Mouse (Mus musculus) urinary bladder, adult 2 months (tissue): Measurements from ENCODE around the gene Zfp335. TPM values are rescaled to one million over a fixed set of nuclear protein-coding genes. Genes with fewer than 3 reads are reported as not detected.
A peak's percentile ranks its signal among the peaks of the same experiment; 100 is the strongest.

Source experiments
- DNase-seq: peaks from one replicate; pipeline ENCODE4 v3.0.0; 2022; ENCODE audit warnings: low spot score
- polyA plus RNA-seq: library from polyadenylated mRNA; depleted of rRNA; stranded (reverse); fragments of >200 nt; gene quantifications from 2 replicates; pipeline ENCODE4 v1.2.3, GENCODE M21; 2012

Gene Zfp335
- polyA plus RNA-seq, 1 experiment: 15.6 TPM

DNA sequence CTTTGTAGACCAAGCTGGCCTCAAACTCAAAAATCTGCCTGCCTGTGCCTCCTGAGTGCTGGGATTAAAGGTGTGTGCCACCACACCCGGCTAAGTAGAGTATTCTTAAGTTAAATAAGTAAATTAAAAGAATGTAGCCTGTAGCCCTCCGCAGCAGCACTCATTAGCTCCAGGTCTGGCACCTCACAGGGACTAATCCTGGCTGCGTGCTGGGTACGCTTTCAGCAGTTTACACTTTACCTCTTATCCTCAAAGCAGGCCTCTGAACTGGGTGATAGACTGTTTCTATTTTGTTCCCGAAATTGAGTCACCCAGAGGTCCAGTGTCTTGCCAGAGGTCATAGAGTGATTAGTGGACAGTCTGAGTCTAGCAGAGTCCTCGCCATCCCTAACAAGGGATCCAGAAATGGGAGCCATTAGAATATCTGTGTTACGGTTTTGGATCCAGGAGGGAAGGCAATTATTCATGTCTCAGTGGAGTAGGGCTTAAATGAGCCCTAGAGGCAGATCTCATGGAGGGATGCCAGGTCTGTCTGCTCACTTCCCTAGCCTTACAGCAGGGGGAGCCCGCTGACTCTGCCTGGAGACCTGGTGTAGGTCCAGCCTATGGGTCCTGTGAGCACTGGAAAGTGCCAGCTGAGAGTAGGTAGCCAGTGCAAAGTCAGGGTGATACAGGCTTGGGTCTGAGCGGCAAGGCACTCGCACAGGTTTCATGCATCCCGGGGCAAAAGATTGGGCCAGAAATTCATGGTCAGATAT lies 12.7 kb upstream of the Zfp335 start:
- peak; percentile 70 for DNase-seq

DNA sequence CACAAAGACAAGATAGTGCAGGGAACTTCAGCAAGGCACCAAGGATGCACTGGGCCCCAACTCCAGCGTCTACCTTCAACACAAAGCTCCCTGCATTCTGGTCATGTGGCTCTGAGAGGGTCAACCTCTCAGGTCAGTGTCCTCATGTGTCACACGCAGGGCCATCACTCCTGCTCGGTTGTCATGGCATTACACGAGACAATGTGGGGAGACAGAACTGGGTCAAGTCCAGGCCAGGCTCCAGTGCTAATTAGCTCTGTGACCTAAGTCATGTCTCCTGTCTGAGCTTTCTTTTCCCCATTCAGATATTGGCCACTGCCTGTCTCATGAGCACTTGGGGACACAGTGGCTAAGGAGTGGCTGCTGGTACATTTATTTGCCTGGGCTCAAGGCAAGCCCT lies 11.7 kb upstream of the Zfp335 start:
- no peak for DNase-seq

DNA sequence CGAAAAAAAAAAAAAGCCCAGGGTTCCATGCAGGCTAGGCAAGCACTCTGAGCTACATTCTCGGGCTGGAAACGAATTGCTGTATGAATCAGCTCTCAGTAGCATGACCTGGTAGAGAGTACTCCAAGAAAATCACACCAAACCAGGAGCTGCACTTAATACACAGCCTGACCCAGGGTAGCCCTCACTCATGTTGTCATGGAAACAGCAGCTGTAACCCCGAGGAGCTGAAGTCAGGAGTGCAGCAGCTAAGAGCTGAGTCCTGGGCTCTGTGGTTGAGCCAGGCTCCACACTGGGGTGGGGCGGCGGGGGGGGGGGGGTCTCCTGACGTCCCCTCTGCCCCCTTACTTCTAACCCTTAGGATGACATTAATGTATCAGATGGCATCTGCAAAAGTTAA lies 10.4 kb upstream of the Zfp335 start:
- DNase-seq: no peak

DNA sequence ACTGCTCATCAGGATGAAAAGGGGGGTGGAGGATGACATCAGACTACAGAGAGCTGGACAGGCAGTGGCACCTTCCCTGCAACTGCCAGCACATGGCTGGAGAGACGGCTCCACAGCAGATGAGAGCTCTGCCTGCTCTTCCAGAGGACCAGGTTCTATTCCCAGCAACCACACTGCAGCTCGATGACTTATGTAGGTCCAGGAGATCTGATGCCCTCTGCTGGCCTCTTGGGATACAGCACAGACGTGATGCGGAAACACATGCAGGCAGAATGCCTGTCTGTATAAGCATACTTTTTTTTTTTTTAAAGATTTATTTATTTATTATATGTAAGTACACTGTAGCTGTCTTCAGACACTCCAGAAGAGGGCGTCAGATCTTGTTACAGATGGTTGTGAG lies 6.8 kb upstream of the Zfp335 start:
- DNase-seq: no peak

DNA sequence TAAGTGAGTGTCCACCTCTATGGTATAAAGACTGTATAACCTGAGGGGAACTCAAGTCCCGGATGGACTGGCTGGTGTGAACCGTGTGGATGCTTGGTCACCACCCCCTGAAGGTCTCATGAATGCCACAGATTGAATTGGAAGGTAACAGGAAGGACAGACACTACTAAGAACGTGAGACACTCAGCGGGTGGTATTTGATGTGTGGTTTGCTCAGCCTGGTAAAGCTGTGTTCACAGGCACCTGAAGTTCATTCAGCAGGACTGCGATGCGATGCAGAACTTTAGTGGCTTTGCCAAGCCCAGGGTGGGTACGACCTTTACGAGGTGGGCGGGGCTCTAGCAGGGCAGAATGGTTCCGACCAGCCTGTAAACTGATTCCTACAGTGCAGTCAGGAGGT lies 5.8 kb upstream of the Zfp335 start:
- DNase-seq: no peak

DNA sequence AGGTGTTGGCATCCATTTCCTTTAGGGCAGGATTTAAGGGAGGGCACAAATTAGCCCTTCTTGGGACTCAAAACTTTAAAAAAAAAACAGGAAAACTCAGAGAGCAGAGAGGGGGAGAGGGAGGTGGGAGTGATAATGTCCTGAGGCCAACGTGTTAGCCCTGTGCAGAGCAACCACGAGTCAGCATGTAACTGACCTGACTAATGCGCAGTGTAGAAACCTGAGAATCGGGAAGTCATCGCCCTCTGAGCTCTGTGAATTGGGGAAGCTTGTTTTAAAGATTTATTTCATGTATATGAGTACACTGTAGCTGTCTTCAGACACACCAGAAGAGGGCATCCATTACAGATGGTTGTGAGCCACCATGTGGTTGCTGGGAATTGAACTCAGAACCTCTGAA lies 5.3 kb upstream of the Zfp335 start:
- DNase-seq: no peak

DNA sequence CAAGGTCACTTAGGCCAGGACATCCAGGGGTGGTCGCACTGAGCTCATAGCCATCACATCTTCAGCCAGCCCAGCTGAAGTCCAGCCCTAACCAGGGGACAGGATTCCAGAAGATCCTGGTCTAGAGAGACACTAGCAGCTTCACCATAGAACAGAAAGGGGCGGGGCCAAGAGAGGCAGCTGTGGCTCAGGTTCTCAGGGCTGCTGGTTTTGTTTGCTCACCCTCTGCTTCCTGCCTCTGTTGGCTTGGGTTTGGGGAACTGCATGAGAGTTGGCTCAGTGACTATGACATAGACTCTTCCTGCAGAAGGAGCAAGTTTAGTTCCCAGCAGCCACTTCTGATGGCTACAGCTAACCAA lies 1.9 kb upstream of the Zfp335 start:
- no peak for DNase-seq

DNA sequence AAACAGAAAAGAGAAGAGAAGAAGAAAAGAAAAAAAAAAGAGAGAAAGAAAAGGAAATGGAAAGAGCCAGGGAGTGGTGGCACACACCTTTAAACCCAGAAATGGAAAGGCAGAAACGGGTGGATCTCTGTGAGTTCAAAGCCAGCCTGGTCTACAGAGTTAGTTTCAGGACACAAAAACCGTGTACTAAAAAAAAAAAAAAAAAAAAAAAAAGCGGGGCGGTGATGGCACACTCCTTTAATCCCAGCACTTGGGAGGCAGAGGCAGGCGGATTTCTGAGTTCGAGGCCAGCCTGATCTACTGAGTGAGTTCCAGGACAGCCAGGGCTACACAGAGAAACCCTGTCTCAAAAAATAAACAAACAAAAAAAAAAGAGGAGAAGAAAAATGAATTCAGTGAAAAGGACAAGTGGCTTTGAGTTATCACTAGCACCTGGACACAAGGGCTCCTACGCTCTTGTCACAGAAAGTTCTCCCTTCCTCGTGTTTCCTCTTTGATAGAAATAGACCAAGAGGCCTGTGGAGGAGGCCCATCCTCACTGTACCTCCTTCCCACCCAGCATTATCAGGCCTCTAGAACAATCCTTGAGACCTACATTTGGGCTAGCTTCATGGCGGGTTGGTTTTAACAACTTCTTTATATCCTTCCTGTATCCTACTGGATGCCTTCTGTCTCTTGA lies 1.3 kb upstream of the Zfp335 start:
- DNase-seq: no peak

DNA sequence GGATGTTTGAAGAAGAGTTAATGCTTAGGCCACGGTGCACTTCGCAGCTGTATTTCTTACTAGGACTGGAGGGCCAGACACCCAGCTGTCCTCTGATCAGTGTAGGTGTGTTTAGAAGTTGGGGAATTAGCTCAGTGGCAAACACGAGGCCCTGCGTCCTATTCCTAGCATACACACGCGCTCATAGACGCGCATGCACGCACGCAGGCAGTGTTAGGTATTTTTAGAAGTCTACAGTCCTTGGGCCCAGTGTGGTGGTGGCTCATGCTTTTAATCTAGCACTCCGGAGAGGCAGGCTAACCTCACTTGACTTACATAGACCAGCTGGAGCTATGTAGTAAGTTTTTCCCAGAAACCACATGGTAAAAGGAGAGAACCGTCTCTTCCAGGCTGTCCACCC lies 594 bp upstream of the Zfp335 start:
- no peak for DNase-seq

DNA sequence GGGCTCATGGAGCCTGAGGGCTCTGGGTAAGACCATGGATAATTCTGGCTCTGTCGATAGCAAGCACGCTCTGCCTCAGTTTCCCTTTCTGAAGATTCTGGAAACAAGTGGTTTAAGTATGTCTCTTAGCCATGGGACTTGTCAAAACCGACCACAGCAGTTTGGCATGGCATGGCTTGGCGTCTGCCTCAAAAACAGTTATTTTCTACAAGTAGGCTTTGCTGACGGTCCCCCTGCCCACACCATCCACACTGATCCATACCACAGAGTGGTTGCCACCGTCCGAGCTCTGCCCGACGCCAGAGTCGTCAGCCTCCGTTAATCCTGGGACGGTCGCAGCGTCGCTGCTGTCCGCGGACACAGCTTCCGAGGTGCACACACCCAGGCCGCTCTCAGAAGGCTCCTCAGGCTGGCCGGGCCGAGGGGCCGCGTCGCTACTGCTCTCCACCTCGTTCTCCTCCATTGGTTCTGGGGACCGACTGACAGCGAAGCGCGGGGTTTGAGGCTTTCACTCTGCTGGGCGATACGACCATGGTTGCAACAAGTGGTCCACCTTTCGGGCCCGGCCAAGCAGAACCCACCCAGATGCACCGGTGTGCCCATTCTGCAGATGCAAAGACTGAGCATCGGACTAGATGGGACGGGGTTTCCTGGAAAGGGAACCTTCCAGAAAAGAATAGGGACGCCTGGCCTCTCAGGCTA lies 1.0 kb downstream of the Zfp335 start:
- no peak for DNase-seq

DNA sequence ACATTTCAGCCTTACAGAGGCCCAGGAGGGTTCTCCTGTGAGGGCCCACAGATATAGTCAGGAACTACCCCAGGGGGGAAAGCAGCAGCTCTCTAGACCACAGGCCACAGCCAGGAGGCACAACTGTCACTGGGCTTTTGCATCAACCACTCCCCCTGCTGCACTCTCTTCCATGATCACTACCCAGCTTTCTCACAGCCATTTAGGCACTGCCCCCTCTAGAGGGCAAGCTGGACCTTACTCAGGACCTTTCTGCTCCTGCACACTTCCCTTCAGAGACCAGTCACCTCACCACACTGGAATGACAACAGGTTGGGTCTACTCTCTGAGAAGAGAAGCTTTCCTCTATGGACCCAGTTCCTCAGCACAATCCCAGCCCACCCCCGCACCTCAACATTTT lies 2.0 kb downstream of the Zfp335 start:
- DNase-seq: no peak

DNA sequence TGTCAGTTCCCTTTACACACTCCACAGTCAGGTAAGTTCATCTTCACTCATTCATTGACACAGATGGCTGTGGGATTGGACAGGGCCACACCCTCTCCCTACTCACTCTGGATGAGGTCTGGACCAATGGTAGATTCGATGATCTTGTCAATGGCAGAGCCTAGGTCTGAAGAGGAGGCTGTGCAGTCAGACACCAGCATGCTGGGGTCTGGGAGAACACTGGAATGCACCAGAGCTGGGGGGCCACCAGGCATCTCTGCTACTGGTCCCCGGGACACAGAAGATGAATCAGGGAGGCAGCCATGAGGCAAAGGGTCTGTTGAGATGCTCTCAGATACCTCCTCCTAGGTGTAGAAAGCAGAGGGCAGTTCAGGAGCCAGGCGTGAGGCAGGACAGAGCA lies 2.5 kb downstream of the Zfp335 start:
- DNase-seq: no peak

DNA sequence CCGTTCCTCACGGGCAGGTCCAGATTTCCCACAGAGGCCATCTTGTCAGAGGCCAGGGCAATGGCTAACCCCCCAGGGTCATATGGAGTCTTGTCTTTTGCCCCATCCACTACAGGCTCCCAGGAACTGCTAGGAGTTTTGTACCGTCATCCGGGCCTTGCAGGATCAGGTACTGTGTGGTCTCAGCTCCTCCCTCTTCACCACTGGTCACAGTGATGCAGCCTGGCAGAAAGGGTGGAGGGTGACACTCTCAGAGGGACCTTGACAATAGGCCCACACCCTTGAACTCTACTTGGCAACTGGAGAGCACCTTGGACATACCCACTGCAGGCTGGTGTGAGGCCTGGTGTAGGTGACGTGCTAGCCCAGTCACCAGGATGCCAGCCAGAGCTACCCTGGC lies 3.5 kb downstream of the Zfp335 start:
- no peak for DNase-seq

DNA sequence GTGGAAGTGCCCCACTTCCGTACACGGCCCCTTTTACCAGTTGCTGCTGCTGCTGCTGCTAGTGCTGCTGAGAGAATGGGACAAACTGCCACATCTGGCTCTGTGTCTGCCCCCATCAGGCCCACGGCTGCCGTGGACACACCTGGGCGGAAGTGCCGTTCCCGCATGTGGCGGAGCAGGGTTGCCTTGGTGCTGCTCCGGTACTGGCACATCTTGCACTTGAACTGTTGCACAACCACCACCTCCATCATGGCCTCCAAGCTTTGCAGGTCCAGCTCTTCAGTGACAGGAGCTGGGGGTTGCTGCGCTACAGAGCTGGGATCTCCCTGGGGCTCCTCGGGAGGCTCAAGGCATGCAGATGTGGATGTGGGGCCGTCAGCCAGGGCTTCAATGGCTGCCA lies 4.0 kb downstream of the Zfp335 start:
- no peak for DNase-seq

DNA sequence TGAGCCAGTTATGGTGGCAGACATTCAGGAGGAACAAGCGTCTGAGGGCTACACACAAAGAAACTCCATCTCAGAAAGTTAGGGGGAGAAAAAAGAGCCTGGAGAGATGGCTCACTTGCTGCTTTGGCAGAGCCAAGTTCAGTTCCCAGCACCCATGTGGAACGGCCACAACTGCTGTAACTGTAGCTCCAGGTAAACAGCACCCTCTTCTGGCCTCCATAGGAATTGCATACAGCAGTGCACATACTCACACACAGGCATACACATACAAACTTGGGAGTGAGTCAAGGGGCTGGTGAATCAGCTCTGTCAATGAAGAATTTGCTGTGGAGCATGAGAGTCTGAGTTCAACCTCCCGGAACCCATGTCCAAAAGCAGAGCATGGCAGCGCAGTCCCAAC lies 5.5 kb downstream of the Zfp335 start:
- no peak for DNase-seq

DNA sequence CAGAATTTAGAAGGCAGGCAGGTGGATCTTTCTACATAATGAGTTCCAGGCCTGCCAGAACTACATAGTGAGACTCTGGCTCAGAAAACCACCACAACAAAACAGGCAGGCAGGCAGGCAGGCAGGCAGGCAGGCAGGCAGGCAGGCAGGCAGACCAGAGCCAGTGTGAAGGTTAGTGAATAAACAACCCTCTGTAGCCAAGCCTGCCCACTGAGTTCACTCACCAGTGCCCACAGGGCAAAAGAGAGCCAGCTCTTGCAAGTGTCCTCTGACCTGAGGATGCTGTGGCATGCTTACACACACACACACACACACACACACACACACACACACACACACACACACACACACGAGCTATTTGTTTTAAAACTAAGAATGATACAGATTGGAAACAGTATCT lies 8.1 kb downstream of the Zfp335 start:
- DNase-seq: no peak

DNA sequence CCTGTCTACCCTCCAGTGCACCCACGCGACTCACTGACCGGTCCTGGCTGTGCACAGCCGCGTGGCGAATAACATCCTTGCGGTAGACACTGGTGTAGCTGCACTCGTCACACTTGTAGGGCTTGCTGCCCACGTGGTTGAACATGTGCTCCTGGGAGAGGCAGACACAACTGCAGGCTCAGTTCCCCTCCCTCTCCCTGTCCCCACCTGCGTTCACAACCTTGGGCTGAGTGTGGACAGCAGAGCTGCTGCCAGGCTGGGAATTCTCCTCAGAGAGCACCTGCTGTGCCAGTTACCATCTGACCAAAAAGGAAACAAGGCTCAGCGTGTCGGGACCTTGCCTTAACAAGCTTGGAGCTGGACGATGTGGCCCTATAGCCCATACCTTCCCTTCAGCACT lies 10.2 kb downstream of the Zfp335 start:
- DNase-seq: no peak

DNA sequence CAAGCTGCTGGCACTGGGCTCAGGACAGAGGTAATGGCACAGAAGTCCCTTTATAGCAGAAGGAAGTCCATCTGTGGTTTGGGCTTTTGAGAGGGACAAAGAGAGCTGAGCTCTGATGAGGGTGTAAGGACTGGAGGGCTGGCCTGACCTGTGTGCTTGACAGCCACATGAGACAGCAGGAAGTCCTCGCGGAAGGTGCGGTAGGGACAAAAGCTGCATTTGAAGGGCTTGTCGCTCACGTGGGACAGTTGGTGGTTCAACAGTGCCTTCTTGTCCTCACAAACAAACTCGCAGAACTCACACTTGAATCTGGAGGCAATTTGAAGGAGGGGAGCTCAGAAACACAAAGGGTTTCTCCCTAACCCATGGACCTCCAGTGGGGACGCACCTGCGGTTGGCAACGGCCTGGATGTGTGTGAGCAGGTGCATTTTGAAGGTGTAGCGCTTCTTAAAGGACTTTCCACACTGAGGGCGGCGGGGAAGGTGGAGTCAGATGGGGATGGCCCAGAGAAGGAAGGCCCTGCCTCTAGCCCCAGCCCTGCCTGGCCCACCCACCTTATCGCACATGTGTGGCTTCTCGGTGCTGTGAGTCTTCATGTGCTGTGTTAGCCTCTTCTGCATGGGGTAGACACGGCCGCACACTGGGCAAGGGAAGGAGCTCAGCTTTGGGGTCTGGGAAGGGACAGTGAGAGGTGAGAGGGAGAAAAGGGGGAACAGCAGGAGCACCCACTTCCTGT lies 11.7 kb downstream of the Zfp335 start:
- DNase-seq: no peak

DNA sequence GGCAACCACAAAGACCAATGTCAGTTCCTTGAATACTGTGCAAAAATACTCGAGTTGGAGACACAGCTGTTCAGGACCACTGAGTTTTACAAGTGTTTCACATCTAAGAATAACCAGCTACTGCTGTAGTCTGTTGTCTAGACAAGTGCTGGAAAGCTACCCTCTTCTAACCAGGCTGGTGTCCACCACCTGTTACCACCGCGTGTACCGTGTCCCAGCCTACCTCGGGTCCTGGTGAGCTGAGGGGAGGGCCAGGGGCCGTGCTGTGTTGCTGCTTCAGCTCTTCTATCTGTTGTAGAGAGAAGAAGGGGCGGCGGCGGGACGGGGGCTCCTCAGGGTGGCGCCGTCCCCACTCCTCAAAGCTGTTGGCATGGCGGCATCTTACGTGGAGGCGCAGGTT lies 12.5 kb downstream of the Zfp335 start:
- DNase-seq: no peak

DNA sequence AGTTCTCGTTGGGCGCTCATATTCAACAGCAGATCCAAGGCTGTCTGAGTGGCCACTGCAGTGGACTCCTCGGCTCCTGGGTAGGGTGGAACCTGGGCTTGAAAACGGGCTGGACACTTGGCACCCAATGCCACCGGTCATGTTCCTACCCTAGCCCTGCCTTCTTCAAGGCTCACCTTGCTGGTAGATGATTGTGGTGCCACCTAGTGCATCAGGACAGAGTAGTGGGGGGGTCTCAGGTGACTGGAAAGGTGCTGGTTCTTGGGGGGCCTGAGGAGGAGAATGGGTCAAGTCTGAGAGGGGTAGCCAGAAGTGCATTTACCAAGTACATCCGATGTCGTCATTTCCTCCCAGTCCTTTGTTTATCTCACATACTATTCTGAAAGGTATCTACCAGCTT lies 13.5 kb downstream of the Zfp335 start:
- DNase-seq: no peak

DNA sequence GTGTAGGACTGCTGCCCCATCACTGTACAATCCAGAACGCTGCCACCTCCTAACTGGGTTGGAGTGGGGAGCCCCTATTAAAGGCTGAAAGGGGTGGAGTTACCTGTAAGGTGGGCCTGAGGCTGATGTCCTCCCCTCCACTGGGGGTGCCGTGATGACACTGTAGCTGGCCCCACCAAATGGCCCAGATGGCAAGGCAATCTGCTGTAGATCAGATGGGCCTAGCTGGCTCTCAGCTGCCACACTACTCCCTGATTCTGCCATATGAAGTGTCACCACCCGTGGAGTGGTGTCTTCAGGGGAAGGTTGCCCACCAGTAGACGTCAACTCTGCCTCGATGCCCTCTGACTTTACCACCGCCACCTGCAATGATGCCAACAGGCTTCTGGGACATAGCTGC lies 15.7 kb downstream of the Zfp335 start:
- DNase-seq: no peak

DNA sequence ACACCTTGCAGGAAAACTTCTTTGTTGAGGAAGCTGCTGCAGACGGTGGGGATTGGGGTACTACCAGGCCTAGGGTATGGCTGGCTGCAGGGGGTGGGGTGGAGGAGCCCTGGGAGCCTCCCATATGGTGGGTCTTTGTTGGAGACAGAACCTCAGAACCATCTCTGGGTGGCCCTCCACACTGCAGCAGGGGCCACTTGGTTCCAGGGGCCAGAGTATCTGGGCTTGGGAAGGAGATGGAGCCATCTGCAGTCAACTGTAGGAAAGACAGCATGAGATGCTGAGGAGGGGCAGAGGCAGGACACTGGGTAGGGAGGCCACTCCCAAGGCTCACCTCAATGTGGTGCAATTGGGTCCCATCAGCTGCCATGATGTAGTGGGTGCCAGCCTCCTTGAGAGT lies 16.9 kb downstream of the Zfp335 start:
- no peak for DNase-seq

DNA sequence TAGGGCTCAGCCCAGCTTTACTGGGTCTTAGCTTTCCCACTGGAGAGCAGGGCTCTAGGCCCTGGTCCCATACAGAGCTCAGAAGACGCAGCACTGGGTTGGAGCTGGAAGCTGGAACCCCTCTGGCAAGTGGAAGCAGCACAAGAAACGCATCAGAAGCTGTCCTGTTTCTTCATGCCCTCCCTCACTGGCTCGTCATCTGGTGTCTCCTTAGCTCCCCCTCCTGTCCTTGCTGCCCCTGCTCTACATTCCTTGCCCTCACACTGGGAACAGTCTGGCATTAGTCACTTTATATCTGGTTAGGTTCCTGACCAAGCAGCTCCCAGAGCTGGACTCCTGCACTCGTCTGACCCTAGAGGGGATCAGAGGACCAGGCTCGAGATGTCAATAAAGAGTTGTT lies 17.5 kb downstream of the Zfp335 start:
- DNase-seq: no peak
